Mouse (Mus musculus) kidney, adult 8-10 months (tissue): Measurements from ENCODE around the gene Irf9.

Source experiments
- DNase-seq, 2 experiments: peaks; one replicate each; pipeline ENCODE4 v3.0.0; 2022

The Irf9 gene

DNA sequence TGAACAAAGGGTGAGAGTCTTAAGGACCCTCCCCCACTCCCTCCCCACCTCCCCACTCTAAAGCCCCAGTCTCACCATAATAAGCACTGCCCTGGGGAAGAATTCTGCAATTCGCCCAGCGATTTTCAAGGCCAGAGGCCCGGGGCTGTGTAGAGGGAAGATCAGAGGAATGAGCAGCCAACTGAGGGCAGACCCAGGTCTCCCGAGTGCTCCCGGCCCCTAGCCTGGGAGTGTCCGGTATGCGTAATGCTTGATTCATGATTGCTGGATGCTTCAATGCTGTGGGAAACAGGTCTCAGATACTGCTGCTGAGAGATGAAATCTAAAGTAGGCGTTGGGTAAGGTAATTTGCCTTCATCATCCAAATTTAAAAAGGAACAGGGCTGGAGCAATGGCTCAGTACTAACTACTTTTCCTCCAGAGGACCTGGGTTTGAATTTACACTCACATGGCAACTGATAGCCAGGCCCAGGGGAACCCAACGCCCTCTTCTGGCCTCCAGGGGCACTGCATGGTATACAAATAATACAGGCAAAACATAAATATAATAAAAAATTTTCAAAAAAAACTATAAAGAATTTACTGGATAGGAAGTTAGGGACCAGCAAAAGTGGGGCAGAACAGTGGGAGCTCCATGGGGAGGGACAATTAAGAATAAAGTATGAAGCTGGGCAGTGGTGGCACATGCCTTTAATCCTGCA, 21.2 kb upstream of the Irf9 start:
- DNase-seq, result no peak

DNA sequence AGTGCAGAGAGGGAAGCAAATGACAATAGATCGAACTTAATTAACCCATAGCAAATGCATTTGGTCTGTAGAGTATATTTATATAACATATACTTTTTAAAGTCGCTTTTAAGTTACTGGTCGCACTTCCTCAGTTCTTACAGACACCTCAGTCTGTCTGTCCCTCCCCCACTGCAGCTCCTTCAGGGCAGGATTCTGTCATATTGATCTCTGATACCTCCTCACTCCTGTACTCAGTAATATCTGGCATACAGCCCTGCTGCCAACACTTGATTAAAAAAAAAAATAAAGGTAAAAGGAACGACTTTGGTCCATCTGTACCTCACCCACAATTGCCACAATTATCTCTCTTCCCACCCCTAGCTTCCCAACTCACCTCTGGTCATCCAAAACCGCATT, 19.1 kb upstream of the Irf9 start:
- DNase-seq, result no peak

DNA sequence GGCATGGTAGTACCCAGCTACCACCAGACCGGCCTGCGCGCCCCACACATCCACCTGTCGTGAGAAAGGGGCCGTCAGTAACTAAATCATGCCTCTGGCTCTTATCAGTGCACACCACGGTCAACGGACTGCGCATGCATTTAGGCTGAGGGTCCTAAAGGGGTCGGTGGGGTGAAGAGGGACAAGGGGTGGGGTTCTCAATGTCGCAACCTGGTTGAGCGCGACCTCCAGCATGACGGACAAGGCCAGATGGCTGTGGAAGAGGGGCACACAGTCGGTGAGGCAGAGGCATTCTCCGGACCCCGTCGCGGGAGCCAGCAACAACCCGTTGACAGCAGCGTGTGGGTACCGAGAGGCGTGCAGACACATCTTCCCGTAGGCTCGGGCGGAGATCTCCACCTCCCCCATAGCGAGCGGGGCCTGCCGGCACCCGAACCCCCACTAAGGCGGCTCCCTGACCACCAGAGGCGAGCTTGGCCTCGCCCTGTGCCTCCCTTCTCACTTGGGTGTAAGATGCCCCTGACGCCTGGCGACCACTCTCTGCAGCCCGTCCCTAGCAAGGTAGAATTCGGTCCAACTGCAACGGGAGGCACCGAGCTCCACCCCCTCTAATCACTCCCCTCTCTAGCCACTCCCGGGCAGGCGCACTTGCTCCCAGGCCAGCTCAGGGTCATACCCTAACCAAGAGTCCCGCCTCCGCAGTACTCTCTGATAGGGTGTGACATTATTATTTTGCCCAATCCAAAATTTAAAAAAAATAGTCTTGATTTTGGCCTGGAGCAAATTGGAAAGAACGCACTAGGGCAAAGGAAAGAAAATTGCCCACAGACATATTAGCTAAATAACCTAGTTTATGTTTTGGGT, 18.4 kb upstream of the Irf9 start, which contains the start of gene Emc9:
Emc9 (minus strand) TSS at position 601 of the 864 bp plus-strand sequence.
- DNase-seq, result peak; percentile 79 to 85

DNA sequence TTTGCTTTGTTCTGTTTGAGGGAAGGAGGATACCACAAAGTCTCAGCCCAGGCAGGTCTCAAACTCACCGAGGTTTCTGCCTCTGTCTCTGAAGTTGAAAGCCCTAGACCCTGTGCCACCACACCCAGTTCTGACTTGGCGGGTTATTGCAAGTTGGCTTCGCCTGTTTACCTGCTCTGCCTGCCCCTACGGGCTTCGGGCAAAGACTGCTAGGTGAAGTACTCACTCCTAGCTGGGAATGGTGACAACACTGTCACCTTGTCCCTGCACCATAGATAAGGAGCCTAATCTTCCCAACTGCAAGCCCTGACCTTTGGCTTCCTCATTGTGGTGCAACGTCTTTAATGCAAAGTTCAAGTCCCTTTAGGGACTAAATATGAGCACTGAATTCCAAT, 17.8 kb upstream of the Irf9 start:
- DNase-seq, result no peak

DNA sequence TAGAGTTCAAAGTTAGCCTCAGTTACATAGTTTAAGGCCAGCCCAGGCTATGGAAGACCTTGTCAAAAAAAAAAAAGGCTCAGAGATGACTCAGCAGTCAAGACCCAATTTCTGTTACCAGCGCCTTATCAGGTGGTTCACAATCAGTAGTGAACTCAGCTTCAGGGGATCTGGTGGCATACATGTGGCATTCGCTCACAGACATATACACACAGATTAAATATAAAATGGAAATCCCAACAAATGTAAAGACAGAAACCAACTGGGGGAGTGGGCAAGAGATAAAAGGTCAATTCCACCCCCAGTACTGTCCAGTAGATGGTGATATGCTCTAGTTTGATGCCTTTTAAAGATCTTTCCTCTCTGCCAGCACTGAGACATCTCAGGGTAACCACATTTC, 17.2 kb upstream of the Irf9 start:
- no peak for DNase-seq

DNA sequence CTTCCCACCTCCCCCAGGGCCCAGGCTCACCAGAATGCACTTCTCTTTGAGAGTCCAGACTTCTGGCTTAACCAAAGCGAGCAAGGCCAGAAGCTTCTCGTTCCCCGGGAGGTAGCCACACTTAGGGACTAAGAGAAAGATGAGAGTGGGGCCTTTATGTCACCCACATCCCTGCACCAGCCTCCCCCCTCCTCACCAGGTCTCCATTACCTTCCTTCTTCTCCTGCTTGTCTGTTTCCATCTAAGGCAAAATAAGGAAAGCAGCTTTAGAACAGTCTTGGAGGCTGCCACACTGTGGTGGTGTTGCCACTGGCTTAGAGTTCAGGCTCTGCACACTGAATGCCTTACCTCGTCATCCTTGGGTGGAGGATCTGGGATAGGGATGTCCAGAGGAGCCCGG, 14.1 kb upstream of the Irf9 start:
- no peak for DNase-seq

DNA sequence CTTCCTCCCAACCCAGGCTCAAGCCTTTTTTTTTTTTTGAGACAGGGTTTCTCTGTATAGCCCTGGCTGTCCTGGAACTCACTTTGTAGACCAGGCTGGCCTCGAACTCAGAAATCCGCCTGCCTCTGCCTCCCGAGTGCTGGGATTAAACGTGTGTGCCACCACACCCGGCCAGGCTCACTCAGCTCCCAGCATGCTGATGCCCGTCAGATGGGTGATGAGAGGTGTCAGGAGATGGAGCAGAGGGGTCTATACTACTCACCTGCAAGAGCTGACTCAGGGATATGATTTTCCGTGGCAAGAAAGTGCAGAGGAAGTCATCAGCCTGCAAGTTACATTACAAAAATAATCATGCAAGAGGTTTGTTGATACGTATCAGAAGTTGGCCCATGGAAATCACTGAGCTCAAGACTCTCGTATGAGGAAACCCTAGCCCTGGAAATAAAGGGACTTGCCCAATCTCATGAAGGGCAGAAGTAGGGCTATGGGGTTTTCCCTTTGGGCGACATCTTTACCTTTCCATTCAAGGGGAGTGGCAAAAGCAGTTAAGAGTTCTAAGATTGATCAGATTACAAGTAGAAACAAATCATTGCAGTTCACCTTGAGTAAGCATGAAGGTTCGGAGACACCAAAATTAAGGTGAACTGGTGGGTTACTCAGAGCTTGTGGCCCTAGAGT, 13.5 kb upstream of the Irf9 start:
- DNase-seq, result no peak

DNA sequence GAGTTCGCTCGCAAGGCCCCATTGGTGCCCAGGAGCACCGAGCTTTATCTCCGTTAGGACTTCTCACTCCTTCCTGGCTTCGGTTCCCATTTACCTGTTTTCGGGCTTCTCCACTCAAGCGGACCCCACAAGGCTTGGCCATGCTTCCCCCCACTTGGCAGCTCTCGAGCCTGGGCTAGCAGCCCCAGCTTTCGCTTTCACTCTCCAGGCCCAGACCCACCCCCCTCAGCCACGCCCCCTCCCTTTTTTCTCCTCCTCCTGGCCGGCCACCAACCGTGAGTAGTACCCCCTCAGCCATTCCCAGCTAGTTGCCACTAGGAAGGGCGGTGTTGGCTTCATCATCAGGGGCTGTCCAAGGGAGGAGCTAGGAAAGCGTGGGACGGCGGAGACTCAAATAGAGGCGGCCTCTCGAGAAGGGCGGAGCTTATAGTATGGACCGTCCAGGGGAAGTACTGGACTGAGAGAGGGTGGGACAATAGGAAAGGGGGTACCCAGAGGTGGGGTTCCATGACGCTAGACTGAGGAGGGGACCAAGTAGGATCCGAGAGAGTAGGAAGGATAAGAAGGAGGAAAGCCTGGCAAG, 12.5 kb upstream of the Irf9 start, which contains the start of gene Psme2:
Psme2 (minus strand) TSS at position 366 of the 583 bp plus-strand sequence.
- DNase-seq, result peak; percentile 96 to 98

DNA sequence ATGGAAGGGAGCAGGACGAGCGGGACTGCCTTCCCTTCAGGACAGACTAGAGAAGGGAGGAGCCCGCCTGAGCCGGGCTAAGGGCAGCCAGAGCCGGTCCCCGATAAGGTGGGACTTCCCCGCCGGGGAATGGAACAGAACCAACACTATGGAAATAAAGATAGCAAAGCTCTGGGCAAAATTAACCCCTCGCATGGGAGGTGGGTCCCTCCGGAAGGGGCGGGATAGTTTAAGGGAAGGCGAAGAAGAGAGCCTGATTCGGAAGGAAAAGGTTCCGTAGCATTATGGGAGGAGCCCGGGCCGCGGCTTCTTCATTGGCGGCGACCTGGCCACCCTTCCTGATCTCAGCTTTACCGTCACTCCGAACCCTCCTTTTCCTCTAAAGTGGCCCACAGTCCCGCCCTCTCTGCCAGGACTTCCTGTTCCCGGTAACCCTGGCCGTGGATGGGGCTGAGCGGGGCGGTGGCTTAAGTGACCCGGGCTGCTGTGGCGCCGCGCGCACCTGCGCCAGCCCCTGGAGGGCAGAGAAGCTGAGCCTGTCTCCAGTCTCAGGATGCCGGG, 12.0 kb upstream of the Irf9 start, which contains the start of gene Rnf31:
Rnf31 (plus strand) TSS at position 378 of the 561 bp plus-strand sequence.
- DNase-seq, result peak; percentile 98

DNA sequence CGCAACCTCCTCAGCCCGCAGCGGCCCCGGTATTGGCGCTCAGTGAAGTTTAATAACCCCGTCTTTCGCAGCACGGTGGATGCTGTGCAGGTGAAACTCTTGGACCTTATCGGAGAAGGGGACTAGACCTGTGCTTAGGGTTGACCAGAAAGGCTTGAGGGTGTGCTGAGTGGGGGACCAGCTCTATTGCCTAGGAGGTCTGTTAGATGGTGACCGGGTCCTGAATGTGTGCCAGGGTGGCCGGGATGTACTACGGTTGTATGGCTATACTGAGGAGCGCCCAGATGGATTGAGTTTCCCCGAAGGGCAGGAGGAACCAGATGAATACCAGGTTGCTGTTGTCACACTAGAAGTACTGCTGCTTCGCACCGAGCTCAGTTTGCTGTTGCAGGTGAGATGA, 11.1 kb upstream of the Irf9 start:
- peak; percentile 33 to 43 for DNase-seq

DNA sequence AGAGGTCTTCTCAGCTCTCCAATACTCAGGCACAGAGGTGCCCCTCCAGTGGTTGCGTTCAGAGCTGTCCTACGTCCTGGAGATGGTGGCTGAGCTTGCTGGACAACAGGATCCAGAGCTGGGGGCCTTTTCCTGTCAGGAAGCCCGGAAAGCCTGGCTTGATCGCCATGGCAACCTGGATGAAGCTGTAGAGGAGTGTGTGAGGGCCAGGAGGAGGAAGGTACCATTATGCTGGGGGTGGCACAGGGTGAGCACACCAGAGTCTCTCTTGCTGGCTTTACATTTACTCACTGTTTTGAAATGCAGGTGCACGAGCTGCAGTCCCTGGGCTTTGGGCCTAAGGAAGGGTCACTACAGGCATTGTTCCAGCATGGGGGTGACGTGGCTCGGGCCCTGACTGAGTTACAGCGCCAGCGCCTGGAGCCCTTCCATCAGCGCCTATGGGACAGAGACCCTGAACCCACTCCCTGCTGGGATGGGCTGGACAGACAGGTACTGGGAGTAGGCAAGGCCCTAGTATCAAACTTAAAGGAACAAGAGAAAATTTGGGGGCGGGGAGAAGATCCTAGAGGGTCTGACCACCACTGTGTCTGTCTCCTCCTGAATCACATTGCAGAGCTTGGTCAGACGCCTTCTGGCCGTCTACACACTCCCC, 7.2 kb upstream of the Irf9 start:
- no peak for DNase-seq

DNA sequence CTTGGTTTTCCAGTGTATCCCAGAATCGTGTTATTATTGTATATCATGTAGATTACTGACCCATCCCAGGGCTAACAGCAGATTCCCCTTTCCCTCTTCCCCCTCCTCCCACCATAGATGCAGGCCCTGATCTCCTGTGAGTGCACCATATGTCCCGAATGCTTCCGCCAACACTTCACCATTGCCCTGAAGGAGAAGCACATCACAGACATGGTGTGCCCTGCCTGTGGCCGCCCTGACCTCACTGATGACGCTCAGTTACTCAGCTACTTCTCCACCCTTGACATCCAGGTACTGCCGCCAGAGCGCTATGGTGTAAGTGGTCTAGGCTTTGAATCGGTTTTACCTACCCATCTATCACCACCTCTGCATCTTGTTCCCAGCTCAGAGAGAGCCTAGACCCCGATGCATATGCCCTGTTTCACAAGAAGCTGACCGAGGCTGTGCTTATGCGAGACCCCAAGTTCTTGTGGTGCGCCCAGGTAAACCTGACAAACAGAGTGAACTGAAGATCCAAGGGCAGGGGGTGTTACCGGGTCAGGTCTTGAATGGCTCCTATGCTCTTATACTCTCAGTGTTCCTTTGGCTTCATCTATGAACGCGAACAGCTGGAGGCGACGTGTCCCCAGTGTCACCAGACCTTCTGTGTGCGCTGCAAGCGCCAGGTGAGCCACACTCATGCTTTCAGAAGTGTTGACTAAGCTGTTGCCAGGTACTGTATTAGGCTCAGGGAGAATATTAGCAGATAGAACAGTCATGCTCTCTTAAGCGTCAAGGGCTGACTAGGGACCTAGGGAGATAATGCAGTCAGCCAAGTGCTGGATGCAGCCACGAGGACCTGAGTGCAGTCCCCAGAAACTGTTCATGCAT, 4.6 kb upstream of the Irf9 start:
- no peak for DNase-seq

DNA sequence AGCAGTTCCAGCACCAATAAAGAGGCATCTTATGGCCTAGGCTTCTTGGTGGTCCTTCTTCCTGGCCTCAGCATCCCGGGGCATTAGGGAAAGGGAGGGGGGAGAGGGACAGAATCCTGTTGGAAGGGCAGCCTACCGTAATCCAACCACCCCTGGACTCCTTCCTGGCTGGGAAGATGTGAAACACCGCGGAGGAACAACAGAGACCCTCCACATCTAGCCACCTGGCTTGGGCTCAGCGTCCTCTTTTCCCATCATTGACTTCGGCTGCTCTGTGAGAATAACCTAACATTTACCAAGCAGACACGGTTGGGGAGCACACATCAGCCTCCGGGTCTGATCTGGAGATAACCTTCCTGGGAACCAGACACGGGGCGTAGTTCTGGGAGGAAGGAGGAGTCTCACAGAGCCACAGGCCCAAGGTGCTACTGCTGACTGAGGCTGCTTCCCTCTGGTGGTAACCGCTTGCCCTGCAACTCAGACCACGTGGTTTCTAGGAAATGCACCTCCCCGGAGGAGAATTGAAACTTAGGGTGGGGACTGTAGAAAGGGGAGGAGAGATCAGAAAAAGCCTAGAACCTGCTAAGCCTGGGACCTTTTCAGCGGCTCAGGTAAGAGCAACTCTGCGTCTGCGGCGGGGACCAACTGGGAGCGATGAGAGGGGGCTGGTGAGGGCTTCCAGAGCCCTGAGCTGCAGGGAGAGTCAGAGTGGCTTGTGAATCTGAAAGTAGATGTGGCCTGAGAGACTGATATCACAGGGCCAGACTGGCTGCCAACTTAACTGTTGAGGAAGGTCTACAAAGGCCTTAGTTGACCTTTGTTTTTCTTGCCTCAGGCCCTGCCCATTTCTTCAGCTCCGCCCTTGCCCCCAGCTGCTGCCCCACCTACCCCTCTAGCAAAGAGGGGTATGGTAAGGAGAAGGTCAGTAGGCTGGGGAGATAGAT, 534 bp downstream of the Irf9 start:
- DNase-seq, result peak; percentile 96 to 97

DNA sequence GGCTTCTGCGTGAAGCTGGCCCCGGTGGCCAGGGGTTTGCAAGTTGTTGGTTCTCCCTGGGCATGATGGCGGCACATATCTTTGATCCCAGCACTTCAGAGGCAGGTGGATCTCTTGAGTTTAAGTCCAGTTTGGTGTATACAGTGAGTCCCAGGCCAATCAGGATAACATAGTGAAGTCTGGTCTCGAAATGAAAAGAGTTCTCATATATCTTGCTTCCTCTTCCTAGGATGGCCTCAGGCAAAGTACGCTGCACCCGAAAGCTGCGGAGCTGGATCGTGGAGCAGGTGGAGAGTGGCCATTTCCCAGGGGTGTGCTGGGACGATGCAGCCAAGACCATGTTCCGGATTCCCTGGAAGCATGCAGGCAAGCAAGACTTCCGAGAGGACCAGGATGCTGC, 1.5 kb downstream of the Irf9 start:
- DNase-seq, result no peak

DNA sequence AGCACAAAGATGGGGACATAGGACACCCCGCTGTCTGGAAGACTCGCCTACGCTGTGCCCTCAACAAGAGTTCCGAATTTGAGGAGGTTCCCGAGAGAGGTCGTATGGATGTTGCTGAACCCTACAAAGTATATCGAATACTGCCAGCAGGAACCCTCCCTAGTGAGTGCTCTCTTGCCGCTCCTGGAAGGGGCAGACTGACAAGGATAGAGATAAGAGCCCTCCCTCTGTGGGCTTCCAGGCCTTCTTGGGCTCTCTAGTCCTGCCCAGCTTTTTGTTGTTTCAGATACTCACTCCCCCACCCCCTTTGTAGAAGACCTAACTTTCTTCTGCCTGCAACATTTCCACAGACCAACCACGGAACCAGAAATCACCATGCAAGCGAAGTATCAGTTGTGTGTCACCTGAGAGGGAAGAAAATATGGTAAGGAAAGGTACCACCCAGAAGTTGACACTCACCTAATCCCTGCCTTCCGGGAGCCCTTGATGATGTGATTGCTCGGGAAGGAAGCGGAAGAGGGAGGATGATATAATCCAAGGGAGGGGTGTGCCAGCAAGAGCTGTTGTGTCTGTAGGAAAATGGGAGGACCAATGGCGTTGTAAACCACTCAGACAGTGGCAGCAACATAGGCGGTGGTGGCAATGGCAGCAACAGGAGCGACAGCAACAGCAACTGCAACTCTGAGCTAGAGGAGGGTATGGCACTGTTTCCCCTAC, 2.5 kb downstream of the Irf9 start:
- no peak for DNase-seq

DNA sequence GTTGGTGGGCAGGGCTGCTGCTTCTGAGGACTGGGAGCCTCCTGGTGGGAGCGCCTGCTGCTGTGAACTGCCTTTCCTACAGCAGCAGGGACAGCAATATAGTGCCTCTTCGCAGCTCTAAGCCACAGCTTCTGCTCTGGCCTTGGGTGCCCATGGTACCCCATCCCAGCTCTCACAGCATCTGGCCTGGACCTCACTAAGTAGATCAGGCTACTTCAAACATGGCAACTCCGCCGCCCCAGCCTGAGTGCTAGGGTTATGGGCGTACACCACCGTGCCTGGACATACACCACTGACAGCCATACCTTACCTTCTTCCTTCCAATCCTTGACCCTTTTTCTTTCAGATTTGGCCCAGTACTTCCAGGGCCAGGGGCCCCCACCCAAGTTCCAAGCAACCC, 5.0 kb downstream of the Irf9 start:
- DNase-seq, result no peak

DNA sequence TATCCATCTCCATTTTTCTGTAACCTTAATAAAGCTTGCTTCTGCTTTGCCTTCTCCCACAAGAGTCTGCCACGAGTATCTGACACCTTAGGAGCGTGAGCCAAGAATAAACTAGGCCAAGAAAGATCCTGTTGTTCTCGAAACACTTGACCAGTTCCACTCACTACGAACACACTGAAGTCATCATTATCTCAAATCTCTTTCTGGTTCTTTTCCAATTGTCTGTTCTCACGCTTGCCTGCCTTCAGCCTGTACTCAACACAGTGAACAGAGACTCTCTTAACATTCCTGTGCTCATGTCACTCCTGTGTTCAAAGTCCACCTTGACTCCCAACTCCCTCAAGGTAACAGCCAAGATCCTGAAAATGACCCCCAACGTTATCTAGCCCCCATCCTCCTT, 10.0 kb downstream of the Irf9 start:
- DNase-seq, result peak in 1 of 2 experiments; percentile 29

DNA sequence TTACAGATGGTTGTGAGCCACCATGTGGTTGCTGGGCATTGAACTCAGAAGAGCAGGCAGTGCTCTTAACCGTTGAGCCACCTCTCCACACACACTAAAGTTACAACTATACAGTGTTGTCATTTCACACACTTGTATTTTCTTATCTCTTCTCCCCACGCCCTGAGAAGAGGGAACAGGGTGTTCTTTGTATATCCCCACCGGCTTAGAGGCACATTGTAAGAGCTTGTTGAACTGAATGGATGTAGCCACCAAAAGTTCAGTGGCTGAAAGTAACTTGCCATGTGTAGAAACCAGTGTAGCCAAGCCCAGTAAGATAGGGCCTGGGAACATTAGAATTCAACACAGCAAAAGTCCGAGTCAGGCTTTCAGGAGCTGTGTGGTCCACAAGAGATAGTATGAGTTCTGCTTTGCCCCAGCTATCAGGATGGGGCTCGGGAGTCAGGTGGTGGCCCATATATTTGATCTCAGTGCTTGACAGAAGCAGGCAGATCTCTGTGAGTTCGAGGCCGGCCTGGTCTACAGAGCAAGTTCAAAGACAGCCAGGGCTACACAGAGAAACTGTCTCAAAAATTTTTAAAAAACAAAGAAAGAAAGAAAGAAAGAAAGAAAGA, 11.3 kb downstream of the Irf9 start:
- DNase-seq, result no peak

DNA sequence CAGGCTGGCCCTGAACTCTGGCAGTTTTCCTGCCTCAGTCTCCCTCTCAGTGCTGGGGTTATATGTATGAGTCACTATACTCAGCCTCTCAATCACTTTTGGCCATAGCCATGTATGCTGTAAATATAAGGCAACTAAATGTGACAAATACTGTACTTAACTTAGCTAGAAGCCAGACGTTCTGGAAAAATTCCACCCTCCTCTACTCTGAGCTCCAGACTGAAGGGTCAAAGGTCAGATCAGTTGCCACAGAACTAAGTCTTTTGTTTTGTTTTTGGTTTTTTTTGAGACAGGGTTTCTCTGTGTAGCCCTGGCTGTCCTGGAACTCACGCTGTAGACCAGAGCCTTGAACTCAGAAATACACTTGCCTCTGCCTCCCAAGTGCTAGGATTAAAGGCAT, 12.5 kb downstream of the Irf9 start:
- no peak for DNase-seq
